Mouse (Mus musculus) intestine, postnatal 0 days (tissue): ENCODE data around the gene Arhgef3. TPM values are rescaled to one million over a fixed set of nuclear protein-coding genes. Genes with fewer than 3 reads are reported as not detected.
A peak's percentile ranks its signal among the peaks of the same experiment; 100 is the strongest.

Experiments
- ATAC-seq: fragments of 200-750 bp; cut with Nextera tagmentation; 2 replicates; pipeline ENCODE4 v1.8.0; 2017; ENCODE audit warnings: mild to moderate bottlenecking, moderate TSS enrichment, moderate library complexity
- H3K27ac ChIP-seq: fragments of 300-500 bp; sonication (generic); 2 replicates; pipeline ENCODE4 v1.5.1; 2014; ENCODE audit warnings: mild to moderate bottlenecking, low read depth, low read length, moderate library complexity
- H3K27me3 ChIP-seq: fragments of 300-500 bp; sonication (generic); replicated peaks from 2 replicates; pipeline ENCODE4 v1.6.1; 2014; ENCODE audit warnings: low read length, mixed read lengths; ENCODE audit not compliant: control insufficient read depth, insufficient read depth
- H3K36me3 ChIP-seq: fragments of 300-500 bp; sonication (generic); 2 replicates; pipeline ENCODE4 v1.6.1; 2014; ENCODE audit warnings: mild to moderate bottlenecking, moderate library complexity; ENCODE audit not compliant: control insufficient read depth, insufficient read depth
- H3K4me1 ChIP-seq: fragments of 300-500 bp; sonication (generic); replicated peaks from 2 replicates; pipeline ENCODE4 v1.6.1; 2014; ENCODE audit warnings: antibody characterized with exemption, low read length, mixed read lengths; ENCODE audit not compliant: control insufficient read depth, insufficient read depth
- H3K4me2 ChIP-seq: fragments of 300-500 bp; sonication (generic); replicated peaks from 2 replicates; pipeline ENCODE4 v1.6.1; 2014; ENCODE audit warnings: low read depth, mild to moderate bottlenecking, moderate library complexity
- H3K4me3 ChIP-seq: fragments of 300-500 bp; sonication (generic); 2 replicates; pipeline ENCODE4 v1.5.1; 2014; ENCODE audit warnings: low read depth, low read length
- H3K9ac ChIP-seq: fragments of 300-500 bp; sonication (generic); 2 replicates; pipeline ENCODE4 v1.6.1; 2014; ENCODE audit warnings: mild to moderate bottlenecking, low read depth, low read length
- H3K9me3 ChIP-seq: fragments of 300-500 bp; sonication (generic); 2 replicates; pipeline ENCODE4 v1.6.1; 2016; ENCODE audit warnings: mixed run types; ENCODE audit not compliant: control insufficient read depth
- CTCF ChIP-seq: sonication (generic); IDR thresholded peaks from 2 replicates; pipeline ENCODE4 v1.5.1; 2016; ENCODE audit warnings: low read depth, mild to moderate bottlenecking, control low read depth, antibody characterized with exemption, moderate library complexity
- WGBS: fragments of 180-500 bp; shearing (Covaris S2); extraction: QIAGEN DNeasy Blood & Tissue Kit; methylation state at CpG from one replicate; pipeline ENCODE4 v1.1.7; 2014; 5-methylcytosine and 5-hydroxymethylcytosine counted together
- microRNA-seq: library from miRNA; unstranded; fragments of <30 nt; microRNA quantifications from one replicate; pipeline ENCODE4, GENCODE M21; 2016
- polyA plus RNA-seq: library from polyadenylated mRNA; unstranded; fragments of >200 nt; fragmentation: Nextera tagmentation; extraction: Ambion mirVana; gene quantifications from 2 replicates; pipeline ENCODE4 v1.2.1, GENCODE M21; 2015

The Arhgef3 gene
- polyA plus RNA-seq, 1 experiment from 2014 or later: 12.2 TPM

- Histone ChIP-seq H3K4me3 (no peak overlapping the region), H3K27me3 (no peaks in the 10 kb centered on the region), H3K36me3 (peaks cover 30% of the 10 kb centered on the region), H3K9ac (no peak overlapping the region), H3K27ac (no peak overlapping the region), H3K4me2 (no peak overlapping the region), H3K9me3 (no peaks in the 10 kb centered on the region), H3K4me1 (no peaks in the 10 kb centered on the region)
- peak; percentile 54 for TF ChIP-seq CTCF
- ATAC-seq: no peak
Observed at GRCm38 (mm10) chr14:27440921-27441320, 326.2 kb downstream of the Arhgef3 start.

GRCm38 (mm10) chr14:27444851-27445281, 330.2 kb downstream of the Arhgef3 start:
- Histone ChIP-seq H3K4me3 (no peak overlapping the region), H3K9ac (no peak overlapping the region), H3K4me1 (no peaks in the 10 kb centered on the region), H3K36me3 (peaks cover 45% of the 10 kb centered on the region), H3K27ac (no peak overlapping the region), H3K4me2 (no peak overlapping the region), H3K9me3 (no peaks in the 10 kb centered on the region), H3K27me3 (no peaks in the 10 kb centered on the region)
- WGBS: 91% methylated on average over 2 of the region's 2 CpGs
- no peak for ATAC-seq
- no peak for TF ChIP-seq CTCF

- H3K36me3 ChIP-seq: peaks cover 45% of the 10 kb centered on the region
- 89% methylated on average over 4 of the region's 4 CpGs for WGBS
- no peak for TF ChIP-seq CTCF
Observed at GRCm38 (mm10) chr14:27446963-27447362, 332.3 kb downstream of the Arhgef3 start.

More at GRCm38 (mm10) chr14:27446963-27447362, 332.3 kb downstream of the Arhgef3 start:
- H3K27me3 ChIP-seq: no peaks in the 10 kb centered on the region
- H3K27ac ChIP-seq: no peak overlapping the region
- no peak overlapping the region for H3K4me2 ChIP-seq
- ATAC-seq: no peak
- H3K4me3 ChIP-seq: no peak overlapping the region
- no peak overlapping the region for H3K9ac ChIP-seq
- no peaks in the 10 kb centered on the region for H3K4me1 ChIP-seq
- no peaks in the 10 kb centered on the region for H3K9me3 ChIP-seq

Small RNA genes within 50 kb of the gene (microRNA-seq; reads per million reads assigned to microRNA genes)
- not detected for gene Gm23633

Other genes with a start within 250 kb of the Arhgef3 start
- 0.08 TPM in 1 of 2 replicates, not detected in the other for gene Asb14, start 220.3 kb upstream of the Arhgef3 start, polyA plus RNA-seq
- gene Appl1, start 143.7 kb upstream of the Arhgef3 start, polyA plus RNA-seq: 14.9 and 17.0 TPM in 2 replicates
- 0.26 and 0.35 TPM in 2 replicates for gene Hesx1, start 120.5 kb upstream of the Arhgef3 start, polyA plus RNA-seq
- gene Il17rd, start 76.0 kb upstream of the Arhgef3 start, polyA plus RNA-seq: 0.73 and 0.86 TPM in 2 replicates